Mouse (Mus musculus): ENCODE measurements at regions not wholly inside any gene's neighbourhood (a gene's known extent, or its start where the extent isn't known, plus 50 kb on each side); places are given as distances from the start of the nearest gene placed in this dataset.

GRCm38 (mm10) chr17:22795213-22795612, 71.7 kb downstream of the Zfp945 start:
- DNase-seq (ENCODE audit: low spot score in 2 of 2): no peak

- no peak for DNase-seq (ENCODE audit: low spot score in 2 of 2)
Measured at GRCm38 (mm10) chr17:22784481-22784880, 82.5 kb downstream of the Zfp945 start.

GRCm38 (mm10) chr17:22745736-22746135, 121.2 kb downstream of the Zfp945 start:
- no peak for DNase-seq (ENCODE audit: low spot score in 2 of 2)

- DNase-seq (ENCODE audit: low spot score in 2 of 2): peak; percentile 33 to 41
Measured at GRCm38 (mm10) chr17:22739581-22740178, 127.3 kb downstream of the Zfp945 start.

GRCm38 (mm10) chr17:22739173-22739572, 127.8 kb downstream of the Zfp945 start:
- DNase-seq (ENCODE audit: low spot score in 2 of 2): no peak

GRCm38 (mm10) chr17:22736360-22736759, 130.6 kb downstream of the Zfp945 start:
- no peak for DNase-seq (ENCODE audit: low spot score in 2 of 2)

All from left cerebral cortex, adult 8-10 months (tissue).